Mouse (Mus musculus): ENCODE data around the gene Bod1.

Gene Bod1

GRCm38 (mm10) chr11:31669172-31669869, 2.4 kb downstream of the Bod1 start:
- DNase-seq (ENCODE audit: low read depth, low spot score), result no peak

- peak; percentile 44 for DNase-seq (ENCODE audit: low read depth, low spot score)
These were observed 7.5 kb downstream of the Bod1 start for GRCm38 (mm10) chr11:31664186-31664585.

GRCm38 (mm10) chr11:31663501-31663900, 8.2 kb downstream of the Bod1 start:
- peak; percentile 84 for DNase-seq (ENCODE audit: low read depth, low spot score)

GRCm38 (mm10) chr11:31662872-31663446, 8.7 kb downstream of the Bod1 start:
- DNase-seq (ENCODE audit: low read depth, low spot score), result no peak

DNA sequence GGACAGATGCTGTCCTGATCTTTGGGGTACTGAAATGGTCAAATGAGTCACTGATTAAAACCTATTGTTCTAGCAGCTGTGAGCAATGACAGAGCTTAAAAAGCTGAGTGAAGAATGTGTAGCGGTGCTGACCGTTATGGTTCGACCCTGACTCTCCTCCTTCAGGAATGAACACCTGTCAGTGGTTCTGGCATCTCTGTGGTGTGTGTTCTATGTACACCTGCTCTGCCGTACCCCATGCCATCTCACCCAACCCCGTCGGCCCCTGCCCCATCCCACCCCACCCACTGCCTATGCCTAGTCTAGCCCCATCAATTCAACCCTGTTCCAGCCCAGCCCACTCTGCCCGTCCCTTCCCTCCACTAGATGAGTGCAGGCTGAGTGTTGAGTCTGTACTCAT, 9.5 kb downstream of the Bod1 start:
- DNase-seq (ENCODE audit: low read depth, low spot score), result no peak

DNA sequence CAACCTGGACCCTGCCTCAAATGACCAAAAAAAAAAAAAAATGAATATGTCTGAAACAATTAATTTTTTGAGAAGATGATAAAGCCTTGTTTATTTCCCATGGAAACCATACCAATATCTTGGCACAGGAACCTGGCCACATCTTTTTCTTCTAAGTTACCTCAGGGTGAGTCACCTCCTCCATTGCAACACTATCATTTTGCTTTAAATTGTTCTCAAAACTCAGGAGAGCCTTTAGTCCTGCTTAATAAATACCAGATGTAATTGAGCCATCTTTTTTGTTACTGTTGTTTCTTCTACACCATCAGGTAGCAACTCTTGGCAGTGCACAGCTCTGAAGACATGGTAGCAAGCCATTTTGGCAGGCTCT, 13.9 kb downstream of the Bod1 start:
- no peak for DNase-seq (ENCODE audit: low read depth, low spot score)

DNA sequence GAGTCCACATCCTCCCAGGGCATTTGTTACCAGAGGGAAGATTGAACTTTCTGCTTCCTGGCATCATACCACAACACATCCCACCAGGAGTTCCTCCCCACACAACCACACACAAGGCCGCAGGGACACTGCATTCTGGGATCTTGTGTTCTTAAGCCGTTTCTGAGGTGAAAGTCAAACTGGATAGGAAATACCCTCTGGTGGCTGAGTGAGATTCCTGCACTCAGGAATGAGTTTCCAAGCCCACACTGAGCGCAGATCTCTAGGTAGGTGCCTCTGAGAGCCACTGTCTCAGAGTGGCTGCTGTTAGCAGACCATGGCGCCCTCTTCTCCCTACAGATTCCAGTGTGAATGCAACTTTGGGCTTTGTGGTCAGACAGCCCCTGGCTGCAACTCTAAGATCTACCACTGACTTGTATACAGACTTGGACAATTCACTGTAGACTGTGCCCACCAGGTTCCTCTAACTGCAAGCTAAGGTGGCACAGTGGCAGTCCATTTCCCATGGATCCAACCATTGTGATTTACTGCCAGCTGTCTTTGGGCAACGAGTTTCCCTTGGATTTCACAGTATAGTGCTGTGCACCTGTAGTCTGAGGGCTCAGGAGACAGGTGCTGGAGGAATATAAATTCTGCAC, 14.4 kb downstream of the Bod1 start:
- DNase-seq (ENCODE audit: low read depth, low spot score), result no peak

DNA sequence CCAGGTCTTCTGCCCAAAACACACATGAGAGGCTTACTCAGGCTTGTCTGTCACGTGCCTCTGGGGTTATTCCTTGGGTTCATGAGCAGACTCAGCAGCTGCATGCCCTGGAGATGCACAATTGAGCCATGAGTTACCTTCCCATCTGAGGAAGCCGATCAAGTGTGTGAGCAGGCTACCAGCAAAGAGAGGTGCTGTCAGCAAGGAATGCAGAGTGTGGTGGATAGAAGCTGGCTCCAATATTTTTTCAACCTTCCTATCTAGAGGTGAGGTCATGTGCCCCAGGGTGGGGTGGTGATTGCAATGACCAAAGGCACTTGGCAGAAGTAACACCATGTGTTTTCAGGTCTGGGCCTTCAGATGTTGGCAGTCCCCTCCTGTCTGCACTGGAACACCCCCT, 22.2 kb downstream of the Bod1 start:
- no peak for DNase-seq (ENCODE audit: low read depth, low spot score)

DNA sequence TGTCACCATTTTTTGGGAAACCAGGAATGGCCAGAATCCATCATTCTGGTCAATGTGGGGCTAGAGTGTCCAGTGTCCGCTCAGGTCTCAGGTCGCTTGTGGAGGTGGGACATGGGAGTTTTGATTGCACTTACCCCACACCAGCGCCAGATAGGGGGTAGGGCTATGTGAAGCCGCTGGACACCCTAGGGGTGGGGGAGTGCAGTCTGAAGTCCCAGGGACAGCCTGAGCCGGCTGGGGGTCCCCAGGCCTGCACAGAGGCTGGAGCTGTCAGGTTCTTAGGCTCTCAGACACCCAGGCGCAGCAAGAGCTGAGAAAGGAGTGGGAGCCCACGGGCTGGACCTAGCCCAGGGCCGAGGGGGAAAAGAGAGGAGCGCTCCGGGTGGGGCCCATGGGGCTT, 24.4 kb downstream of the Bod1 start:
- no peak for DNase-seq (ENCODE audit: low read depth, low spot score)

DNA sequence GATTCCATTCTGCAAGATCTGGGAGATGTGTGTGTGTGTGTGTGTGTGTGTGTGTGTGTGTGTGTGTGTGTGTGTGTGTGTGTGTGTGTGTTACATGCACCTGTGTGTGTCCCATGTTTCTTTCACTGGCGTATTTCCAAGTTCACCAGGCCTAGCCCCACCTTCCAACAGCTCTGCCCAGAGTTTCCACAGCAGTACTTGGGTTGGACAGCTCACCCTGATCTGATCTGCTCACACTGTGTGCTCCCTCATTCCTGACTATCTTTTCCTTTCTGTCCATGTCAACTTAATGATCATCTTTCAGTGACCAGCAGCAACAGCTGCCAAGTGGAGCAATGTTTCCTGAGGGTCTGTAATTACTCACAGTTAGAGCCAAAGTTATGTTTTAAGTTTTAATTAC, 25.1 kb downstream of the Bod1 start:
- DNase-seq (ENCODE audit: low read depth, low spot score), result no peak

DNA sequence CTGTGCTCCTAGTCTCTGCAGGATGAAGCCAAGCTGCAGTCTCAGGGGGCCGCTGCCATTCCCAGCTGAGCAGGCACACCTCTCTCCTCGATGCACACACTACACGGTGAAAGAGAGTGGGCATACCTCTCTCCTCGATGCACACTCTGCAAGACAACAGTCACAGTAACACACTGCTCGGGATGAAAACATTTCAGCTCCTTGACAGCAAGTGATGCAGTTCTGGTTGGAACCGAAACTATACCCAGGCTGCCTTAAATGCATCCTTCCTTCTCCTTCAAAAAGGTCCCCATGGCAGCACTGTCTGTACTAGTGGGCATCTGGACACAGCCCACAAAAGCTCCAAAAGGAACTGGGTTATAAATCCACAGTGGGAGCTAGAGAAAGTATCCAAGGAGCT, 28.6 kb downstream of the Bod1 start:
- DNase-seq (ENCODE audit: low read depth, low spot score), result no peak

DNA sequence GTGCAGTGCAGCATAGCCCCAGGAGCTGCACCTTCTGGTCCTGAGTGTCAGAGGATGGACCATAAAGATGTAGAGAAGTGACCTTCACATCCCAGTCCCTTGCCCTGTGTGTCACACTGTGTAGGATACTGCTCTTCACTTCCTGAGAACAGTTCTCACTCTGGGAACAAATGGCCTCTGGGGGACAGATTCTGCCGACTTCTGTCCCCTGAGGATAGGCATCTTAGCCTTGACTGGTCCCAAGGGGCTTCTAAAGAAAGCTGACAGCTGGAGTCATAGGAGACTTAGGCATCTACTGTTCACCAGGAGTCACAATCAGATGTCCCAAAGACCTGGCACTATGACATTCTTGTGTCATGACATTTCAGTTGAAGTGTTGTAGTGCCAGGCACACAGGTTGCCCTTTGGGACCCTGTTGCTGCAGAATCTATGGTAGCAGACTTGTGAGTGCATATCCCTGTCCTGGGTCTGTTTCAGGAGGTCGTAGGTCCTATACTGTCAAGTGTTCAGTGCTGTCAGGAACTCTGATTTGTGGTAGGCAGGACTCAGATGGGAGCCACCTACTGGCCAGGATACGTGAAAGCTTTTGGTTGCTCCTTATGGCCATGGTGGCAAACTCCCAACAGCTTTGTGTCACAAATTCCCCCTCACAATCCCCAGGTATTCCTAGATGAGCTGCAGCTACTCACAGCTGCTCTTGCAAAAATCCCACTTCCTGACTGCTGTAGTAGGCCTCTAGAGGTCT, 30.4 kb downstream of the Bod1 start:
- DNase-seq (ENCODE audit: low read depth, low spot score), result no peak

DNA sequence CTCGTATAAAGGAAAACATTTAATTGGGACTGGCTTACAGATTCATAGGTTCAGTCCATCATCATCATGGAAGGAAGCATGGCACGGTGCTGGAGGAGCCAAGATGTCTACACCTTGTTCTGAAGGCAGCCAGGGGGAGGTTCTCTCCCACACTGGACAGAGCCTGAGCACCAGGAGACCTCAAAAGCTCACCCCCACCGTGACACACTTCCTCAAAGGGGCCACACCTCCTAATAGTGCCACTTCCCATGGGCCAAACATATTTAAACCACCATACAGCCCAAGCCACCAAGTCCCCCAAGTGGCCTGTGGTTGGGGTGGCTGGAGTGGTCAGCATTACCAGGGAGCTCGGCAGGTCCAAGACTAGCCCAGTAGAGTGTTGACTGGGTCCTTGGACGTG, 31.5 kb downstream of the Bod1 start:
- no peak for DNase-seq (ENCODE audit: low read depth, low spot score)

- DNase-seq (ENCODE audit: low read depth, low spot score), result peak; percentile 50
These were observed 33.8 kb downstream of the Bod1 start for GRCm38 (mm10) chr11:31637788-31638373.

DNA sequence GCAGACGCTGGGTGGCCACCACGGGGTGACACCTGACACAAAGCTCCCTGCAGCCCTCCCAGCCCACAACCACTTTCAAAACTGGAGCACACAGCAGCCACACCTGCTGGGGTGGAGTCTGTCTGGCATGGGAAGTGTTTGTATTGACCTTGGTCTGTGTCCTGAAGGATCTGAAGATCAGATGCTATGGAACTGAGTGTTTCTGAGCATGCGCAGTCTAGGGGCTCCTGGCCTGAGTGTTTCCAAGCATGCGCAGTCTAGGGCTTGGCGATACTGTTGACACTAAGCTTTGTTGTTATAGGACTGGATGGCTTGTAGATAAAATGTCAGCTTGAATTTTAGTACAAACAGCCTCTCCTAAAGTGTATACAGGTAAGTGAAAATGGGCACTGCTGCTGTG, 43.0 kb downstream of the Bod1 start:
- no peak for DNase-seq (ENCODE audit: low read depth, low spot score)

DNA sequence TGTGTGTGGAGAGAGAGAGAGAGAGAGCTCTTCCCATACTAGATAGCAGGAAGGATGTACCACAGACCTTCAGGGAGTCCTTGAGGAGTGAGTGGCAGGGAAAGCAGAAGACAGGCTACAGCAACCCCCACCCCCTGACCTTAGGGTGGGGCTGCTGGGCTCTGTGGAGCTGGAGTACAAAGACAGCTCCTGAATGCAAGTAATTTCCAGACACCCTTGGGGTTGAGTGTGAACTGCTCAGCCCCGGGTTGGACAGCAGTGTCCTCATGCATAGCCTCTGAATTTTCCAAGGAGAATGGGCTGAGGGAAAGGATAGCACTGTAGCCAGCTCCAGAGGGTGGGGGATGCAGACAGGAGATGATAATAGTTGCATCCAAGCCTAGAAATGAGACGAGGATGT, 50.9 kb downstream of the Bod1 start:
- no peak for DNase-seq (ENCODE audit: low read depth, low spot score)

DNA sequence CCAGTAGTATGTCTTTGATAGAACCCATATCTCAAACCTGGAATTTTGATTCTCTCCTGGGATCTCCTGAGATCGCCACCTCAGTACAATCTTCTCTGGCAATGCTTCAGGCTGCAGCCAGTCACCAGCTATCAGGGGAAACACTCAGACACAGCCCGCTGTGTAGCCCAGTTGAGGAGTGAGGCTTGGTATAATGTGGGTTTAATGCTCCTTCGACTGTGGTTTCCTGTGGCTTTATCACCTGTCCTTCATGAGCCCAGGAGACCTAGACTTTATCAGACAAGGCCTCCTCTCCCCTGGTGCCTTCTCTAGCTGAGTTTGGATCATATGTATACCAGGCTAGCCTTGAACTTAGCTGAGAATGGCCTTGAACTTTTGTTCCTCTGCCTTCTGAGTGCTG, 53.9 kb downstream of the Bod1 start:
- DNase-seq (ENCODE audit: low read depth, low spot score), result no peak

DNA sequence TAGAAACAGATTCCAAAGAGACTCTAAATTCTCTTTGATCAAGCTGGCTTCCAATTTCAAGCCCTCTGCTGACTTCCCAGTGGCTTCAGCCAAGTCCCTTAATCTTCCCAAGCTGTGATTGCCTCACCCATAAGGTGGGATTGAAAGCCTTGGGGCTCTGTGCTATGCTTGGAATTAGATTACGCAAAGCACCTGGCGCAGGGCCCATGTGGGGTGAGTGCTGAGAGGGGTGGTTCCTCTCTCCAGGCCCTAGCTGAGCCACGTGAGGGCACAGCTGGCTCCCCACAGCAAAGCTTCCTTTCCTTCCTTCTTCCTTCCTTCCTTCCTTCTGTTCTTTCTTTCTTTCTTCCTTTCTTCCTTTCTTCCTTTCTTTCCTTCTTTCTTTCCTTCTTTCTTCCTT, 54.4 kb downstream of the Bod1 start:
- peak; percentile 84 for DNase-seq (ENCODE audit: low read depth, low spot score)

GRCm38 (mm10) chr11:31616722-31617121, 55.0 kb downstream of the Bod1 start:
- no peak for DNase-seq (ENCODE audit: low read depth, low spot score)

Data from skeletal muscle tissue, adult 2 months (tissue).